Mouse (Mus musculus) gastrocnemius, adult 8-10 months (tissue): ENCODE measurements around the gene Wwc1. TPM values are rescaled to one million over a fixed set of nuclear protein-coding genes. Genes with fewer than 3 reads are reported as not detected.

Source experiments
- DNase-seq, 2 experiments: peaks; one replicate each; pipeline ENCODE4 v3.0.0; 2022; ENCODE audit warnings: low spot score in 2 of 2
- total RNA-seq, 4 experiments: library from RNA; stranded (reverse); gene quantifications; 2 replicates each; pipeline ENCODE4 v1.2.4; 2022

The Wwc1 gene
- total RNA-seq, 4 experiments from 2014 or later, result 0.07 to 0.10 TPM; not detected in 2

GRCm38 (mm10) chr11:35933402-35934085 lies 46.8 kb downstream of the Wwc1 start:
- DNase-seq, result no peak

- DNase-seq, result no peak
These were observed 48.0 kb downstream of the Wwc1 start for GRCm38 (mm10) chr11:35932121-35932885.

GRCm38 (mm10) chr11:35930511-35931060 lies 49.7 kb downstream of the Wwc1 start:
- no peak for DNase-seq

GRCm38 (mm10) chr11:35928453-35928852 lies 51.9 kb downstream of the Wwc1 start:
- DNase-seq, result no peak

GRCm38 (mm10) chr11:35927309-35927708 lies 53.0 kb downstream of the Wwc1 start:
- no peak for DNase-seq

GRCm38 (mm10) chr11:35925592-35925991 lies 54.7 kb downstream of the Wwc1 start:
- DNase-seq, result no peak

- DNase-seq, result no peak
These were observed 58.0 kb downstream of the Wwc1 start for GRCm38 (mm10) chr11:35922205-35922873.

GRCm38 (mm10) chr11:35920776-35921175 lies 59.6 kb downstream of the Wwc1 start:
- no peak for DNase-seq

GRCm38 (mm10) chr11:35919856-35920503 lies 60.3 kb downstream of the Wwc1 start:
- no peak for DNase-seq

GRCm38 (mm10) chr11:35919383-35919782 lies 60.9 kb downstream of the Wwc1 start:
- DNase-seq, result no peak

GRCm38 (mm10) chr11:35916466-35917185 lies 63.7 kb downstream of the Wwc1 start:
- DNase-seq, result no peak

- no peak for DNase-seq
These were observed 64.8 kb downstream of the Wwc1 start for GRCm38 (mm10) chr11:35915546-35915945.

GRCm38 (mm10) chr11:35913418-35914044 lies 66.8 kb downstream of the Wwc1 start:
- DNase-seq, result no peak

- no peak for DNase-seq
These were observed 75.3 kb downstream of the Wwc1 start for GRCm38 (mm10) chr11:35904955-35905550.

GRCm38 (mm10) chr11:35903079-35903478 lies 77.2 kb downstream of the Wwc1 start:
- no peak for DNase-seq

GRCm38 (mm10) chr11:35899946-35900345 lies 80.4 kb downstream of the Wwc1 start:
- DNase-seq, result no peak

- no peak for DNase-seq
These were observed 86.9 kb downstream of the Wwc1 start for GRCm38 (mm10) chr11:35893454-35893853.

GRCm38 (mm10) chr11:35893018-35893421 lies 87.3 kb downstream of the Wwc1 start:
- no peak for DNase-seq

- no peak for DNase-seq
These were observed 88.0 kb downstream of the Wwc1 start for GRCm38 (mm10) chr11:35892293-35892692.

GRCm38 (mm10) chr11:35888790-35889189 lies 91.5 kb downstream of the Wwc1 start:
- DNase-seq, result no peak
